Mouse (Mus musculus): ENCODE measurements around the gene Arhgap42.
A peak's percentile ranks its signal among the peaks of the same experiment; 100 is the strongest.

The Arhgap42 gene

GRCm38 (mm10) chr9:9037017-9037671 is 201.8 kb downstream of the Arhgap42 start:
- no peak for DNase-seq (ENCODE audit: low spot score in 2 of 2)

DNA sequence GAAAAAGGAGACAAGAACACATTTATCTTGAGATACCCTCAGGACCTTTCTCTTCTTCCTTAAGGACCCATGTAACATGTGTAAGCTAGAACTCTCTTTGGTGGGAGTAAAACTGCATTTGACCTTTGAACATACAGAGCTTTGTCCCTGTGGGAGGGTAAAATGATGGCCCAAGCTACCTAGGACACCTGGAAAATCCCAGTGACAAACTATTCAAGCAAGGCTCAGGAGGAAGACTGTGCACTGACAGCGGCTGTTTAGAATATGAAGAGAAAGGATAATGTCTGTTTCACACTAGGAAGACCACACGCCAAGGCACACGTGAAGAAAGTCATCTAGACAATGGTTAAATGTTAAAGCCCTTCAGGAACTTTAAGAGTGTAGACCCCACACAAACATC is 211.0 kb downstream of the Arhgap42 start:
- DNase-seq (ENCODE audit: low spot score in 2 of 2), result no peak

DNA sequence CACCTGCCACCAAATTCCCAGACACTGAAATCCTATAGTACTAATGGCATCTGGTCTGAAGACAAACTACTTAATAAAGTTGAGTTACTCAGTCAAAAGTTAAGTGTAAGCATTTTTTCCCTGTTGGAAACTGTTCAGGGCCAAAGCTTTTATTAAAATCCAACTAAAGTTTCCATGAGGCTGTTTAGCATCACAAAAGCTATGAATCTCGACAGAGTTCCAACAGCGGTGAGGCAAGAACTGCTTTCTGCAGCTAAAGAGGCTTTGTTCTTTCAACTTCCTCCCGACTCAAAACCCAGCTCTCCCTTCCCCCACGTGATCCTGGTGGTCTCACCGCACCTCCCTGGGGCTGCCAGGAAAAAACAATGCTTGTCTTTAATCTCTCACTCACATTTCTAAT is 211.5 kb downstream of the Arhgap42 start:
- no peak for DNase-seq (ENCODE audit: low spot score in 2 of 2)

GRCm38 (mm10) chr9:9015108-9015507 is 223.8 kb downstream of the Arhgap42 start:
- no peak for DNase-seq (ENCODE audit: low spot score in 2 of 2)

DNA sequence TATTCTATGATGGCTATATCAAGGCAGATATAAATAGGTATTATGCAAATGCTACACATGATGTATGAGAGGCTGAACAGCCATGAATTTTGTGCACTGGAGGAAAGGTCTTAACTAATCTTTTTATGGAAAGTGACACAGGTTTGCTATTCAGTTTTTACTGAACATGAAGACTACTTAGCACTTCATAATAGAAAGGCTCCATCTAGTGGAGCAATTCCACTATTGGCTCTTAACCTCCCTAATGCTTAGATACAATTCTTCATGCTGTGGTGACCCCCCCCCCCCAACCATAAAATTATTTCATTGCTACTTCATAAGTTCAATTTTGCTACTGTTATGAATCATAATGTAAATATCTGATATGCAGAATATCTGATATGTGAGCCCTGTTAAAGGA is 237.7 kb downstream of the Arhgap42 start:
- no peak for DNase-seq (ENCODE audit: low spot score in 2 of 2)

- DNase-seq (ENCODE audit: low spot score in 2 of 2), result no peak
Observed at GRCm38 (mm10) chr9:8996494-8996893, 242.4 kb downstream of the Arhgap42 start.

GRCm38 (mm10) chr9:8982315-8982714 is 256.6 kb downstream of the Arhgap42 start:
- no peak for DNase-seq (ENCODE audit: low spot score in 2 of 2)

DNA sequence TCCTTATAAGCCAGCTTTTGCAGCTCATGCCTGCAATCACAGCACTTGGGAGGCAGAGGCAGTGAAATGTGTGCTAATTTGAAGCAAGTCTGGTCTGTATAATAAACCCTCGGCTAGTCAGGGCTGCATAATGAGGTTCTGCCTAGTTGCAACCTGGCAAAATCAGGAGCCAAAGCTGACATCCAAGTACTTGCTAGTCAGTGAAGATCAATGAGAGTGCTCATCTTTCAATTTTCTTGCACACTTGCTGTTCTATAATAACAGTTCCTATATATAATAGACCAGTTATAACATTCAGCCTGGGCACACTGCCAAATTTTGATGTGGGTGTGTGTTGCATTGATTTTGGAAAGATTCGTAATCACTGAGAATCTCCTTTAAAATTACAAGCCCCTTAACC is 261.1 kb downstream of the Arhgap42 start:
- no peak for DNase-seq (ENCODE audit: low spot score in 2 of 2)

GRCm38 (mm10) chr9:8971491-8971890 is 267.4 kb downstream of the Arhgap42 start, which contains the start of gene Gm16485:
Gm16485 (plus strand) TSS chr9:8971791.
- no peak for DNase-seq (ENCODE audit: low spot score in 2 of 2)

DNA sequence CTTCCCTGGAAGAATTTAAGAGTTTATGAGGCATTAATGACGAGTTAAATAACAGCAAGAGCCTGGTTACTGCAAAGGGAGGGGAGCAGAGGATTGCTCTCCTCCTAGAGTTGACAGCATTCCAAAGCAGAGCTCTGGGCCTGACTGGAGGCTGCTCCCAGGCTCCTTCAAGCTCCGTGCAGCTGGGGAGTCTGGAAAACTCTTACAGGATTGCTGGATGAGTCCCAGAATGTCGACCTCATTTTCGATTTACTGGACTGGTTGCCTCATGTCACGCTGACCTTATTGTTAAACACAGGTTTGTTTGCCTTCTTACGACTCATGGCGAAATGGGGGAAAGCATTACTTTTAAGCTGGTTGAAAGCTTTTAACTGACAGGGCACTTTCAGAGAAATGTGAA is 268.7 kb downstream of the Arhgap42 start:
- DNase-seq (ENCODE audit: low spot score in 2 of 2), result peak; percentile 2 to 15

DNA sequence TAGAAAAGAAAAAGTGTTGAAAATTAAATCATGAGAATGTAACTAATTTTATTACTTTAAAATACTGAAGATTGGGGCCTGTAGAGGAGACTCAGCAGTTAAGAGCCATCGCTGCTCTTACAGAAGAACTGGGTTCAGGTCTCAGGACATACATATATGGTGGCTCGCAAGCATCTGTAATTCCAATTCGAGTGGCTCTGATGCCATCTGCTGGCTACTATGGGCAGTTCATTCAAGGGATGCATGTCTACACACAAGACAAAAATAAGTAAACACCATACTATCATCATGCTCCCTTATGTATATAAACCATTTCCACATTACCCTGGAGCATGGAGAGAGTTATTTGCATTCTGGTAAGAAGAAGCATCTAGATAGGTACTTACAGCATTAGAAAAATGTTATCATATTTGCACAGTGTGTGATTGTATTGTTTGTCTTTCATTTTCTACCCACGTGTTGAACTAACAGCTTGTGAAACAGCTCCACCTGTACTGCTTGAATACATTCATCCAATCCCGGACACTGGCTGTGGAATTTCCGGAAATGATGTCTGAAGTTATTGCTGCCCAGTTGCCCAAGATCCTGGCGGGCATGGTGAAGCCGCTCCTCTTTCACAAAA is 274.3 kb downstream of the Arhgap42 start:
- peak in 1 of 2 experiments; percentile 6 for DNase-seq (ENCODE audit: low spot score in 2 of 2)

GRCm38 (mm10) chr9:8953306-8953705 is 285.6 kb downstream of the Arhgap42 start:
- DNase-seq (ENCODE audit: low spot score in 2 of 2), result no peak

All from urinary bladder, adult 18-20 months (tissue).